Mouse (Mus musculus) adrenal gland, adult (tissue): ENCODE data around the gene Shroom2.
"Not testable (repeated sequence)": the region's sequence is repeated elsewhere in the genome, so short reads cannot be mapped to it uniquely, and the experiment has no call there.

Source experiments
- DNase-seq, 2 experiments: peaks; one replicate each; pipeline ENCODE4 v3.0.0; 2022 to 2023; ENCODE audit warnings: low spot score in 1 of 2; ENCODE audit not compliant: inconsistent age in 2 of 2

The Shroom2 gene

GRCm38 (mm10) chrX:152768891-152769599 is at the start of gene Shroom2:
Gene Shroom2 (minus strand): TSS chrX:152769465.
- DNase-seq = peak; percentile 27 to 72

- peak; percentile 4 to 62 for DNase-seq
These were observed 49.7 kb upstream of the Shroom2 start for GRCm38 (mm10) chrX:152818996-152819395.

- DNase-seq = no peak
These were observed 44.1 kb upstream of the Shroom2 start for GRCm38 (mm10) chrX:152813339-152813738.

GRCm38 (mm10) chrX:152805317-152805716 is 36.1 kb upstream of the Shroom2 start:
- DNase-seq = no peak

- no peak for DNase-seq
These were observed 19.3 kb upstream of the Shroom2 start for GRCm38 (mm10) chrX:152788611-152789010.

- no peak for DNase-seq
These were observed 18.9 kb upstream of the Shroom2 start for GRCm38 (mm10) chrX:152788129-152788528.

GRCm38 (mm10) chrX:152781720-152782403 is 12.6 kb upstream of the Shroom2 start, which contains the start of gene Gpr143:
Gene Gpr143 (plus strand): TSS chrX:152781921.
- DNase-seq = peak; percentile 13 to 56

- DNase-seq = peak; percentile 64 to 89
These were observed 414 bp upstream of the Shroom2 start for GRCm38 (mm10) chrX:152769600-152770157.

GRCm38 (mm10) chrX:152764171-152764570 is 5.1 kb downstream of the Shroom2 start:
- no peak for DNase-seq

- no peak for DNase-seq
These were observed 6.4 kb downstream of the Shroom2 start for GRCm38 (mm10) chrX:152762855-152763254.

GRCm38 (mm10) chrX:152762437-152762836 is 6.8 kb downstream of the Shroom2 start:
- DNase-seq = peak; percentile 8 to 55

GRCm38 (mm10) chrX:152756293-152756692 is 13.0 kb downstream of the Shroom2 start:
- no peak for DNase-seq

GRCm38 (mm10) chrX:152755819-152756218 is 13.4 kb downstream of the Shroom2 start:
- DNase-seq = no peak

- DNase-seq = no peak
These were observed 23.3 kb downstream of the Shroom2 start for GRCm38 (mm10) chrX:152745925-152746324.

- DNase-seq = no peak
These were observed 25.6 kb downstream of the Shroom2 start for GRCm38 (mm10) chrX:152743642-152744041.

- no peak for DNase-seq
These were observed 30.4 kb downstream of the Shroom2 start for GRCm38 (mm10) chrX:152738759-152739368.

- peak in 1 of 2 experiments; percentile 54 for DNase-seq
These were observed 31.1 kb downstream of the Shroom2 start for GRCm38 (mm10) chrX:152738191-152738590.

GRCm38 (mm10) chrX:152735283-152735682 is 34.0 kb downstream of the Shroom2 start:
- DNase-seq = peak in 1 of 2 experiments; percentile 66

GRCm38 (mm10) chrX:152716693-152717092 is 52.6 kb downstream of the Shroom2 start:
- no peak for DNase-seq

- not testable (repeated sequence) for DNase-seq
These were observed 58.5 kb downstream of the Shroom2 start for GRCm38 (mm10) chrX:152710715-152711114.

GRCm38 (mm10) chrX:152708359-152708758 is 60.9 kb downstream of the Shroom2 start:
- DNase-seq = peak; percentile 6 to 38
